Mouse (Mus musculus) ovary, postnatal 10 days (tissue): ENCODE results near the gene Rnf224.

Experiments
- DNase-seq: peaks from one replicate; pipeline ENCODE4 v3.0.0; 2022; ENCODE audit warnings: low spot score

The Rnf224 gene

DNA sequence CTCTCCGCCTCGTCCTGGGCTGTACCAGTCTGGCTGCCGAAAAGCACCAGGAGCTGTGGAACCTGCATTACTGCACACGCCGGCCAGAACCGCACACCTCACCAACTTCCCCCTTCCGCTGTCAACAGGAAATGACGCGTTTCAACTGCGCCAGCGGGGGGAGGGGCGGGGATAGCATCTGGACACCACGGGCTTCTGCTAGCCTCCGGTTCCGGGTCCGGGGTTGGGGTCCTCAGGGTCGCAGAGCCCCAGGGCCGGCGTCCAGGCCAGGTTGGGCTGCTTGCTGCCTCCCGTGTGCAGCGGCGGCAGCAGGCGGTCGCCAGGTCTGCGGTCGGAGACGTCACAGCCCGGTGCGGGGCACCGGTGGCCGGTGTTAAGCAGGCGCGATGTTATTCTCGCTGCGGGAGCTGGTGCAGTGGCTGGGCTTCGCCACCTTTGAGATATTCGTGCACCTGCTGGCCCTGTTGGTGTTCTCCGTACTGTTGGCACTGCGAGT, 18.7 kb upstream of the Rnf224 start, which contains the start of gene Tmem203:
TSS of gene Tmem203 (plus strand) at position 156 of the 496 bp plus-strand sequence.
- DNase-seq, result peak; percentile 70

DNA sequence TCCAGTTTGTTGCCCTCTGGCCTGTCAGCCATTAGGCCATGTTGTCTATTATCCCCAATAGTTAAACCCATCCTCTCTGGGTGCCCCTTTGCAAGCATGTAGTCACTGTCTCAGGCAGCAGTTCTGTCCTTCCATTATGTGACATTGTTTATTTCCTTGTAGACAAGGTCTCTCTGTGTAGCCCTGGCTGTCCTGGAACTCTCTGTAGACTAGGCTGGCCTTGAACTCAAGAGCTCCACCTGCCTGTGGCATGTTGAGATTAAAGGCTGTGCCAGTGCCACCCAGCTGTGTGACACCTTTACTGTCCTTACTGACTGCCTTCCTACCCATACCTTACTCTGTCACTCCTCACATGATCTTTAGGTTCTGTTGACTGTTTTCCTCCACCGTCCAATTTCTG, 15.7 kb upstream of the Rnf224 start:
- no peak for DNase-seq

DNA sequence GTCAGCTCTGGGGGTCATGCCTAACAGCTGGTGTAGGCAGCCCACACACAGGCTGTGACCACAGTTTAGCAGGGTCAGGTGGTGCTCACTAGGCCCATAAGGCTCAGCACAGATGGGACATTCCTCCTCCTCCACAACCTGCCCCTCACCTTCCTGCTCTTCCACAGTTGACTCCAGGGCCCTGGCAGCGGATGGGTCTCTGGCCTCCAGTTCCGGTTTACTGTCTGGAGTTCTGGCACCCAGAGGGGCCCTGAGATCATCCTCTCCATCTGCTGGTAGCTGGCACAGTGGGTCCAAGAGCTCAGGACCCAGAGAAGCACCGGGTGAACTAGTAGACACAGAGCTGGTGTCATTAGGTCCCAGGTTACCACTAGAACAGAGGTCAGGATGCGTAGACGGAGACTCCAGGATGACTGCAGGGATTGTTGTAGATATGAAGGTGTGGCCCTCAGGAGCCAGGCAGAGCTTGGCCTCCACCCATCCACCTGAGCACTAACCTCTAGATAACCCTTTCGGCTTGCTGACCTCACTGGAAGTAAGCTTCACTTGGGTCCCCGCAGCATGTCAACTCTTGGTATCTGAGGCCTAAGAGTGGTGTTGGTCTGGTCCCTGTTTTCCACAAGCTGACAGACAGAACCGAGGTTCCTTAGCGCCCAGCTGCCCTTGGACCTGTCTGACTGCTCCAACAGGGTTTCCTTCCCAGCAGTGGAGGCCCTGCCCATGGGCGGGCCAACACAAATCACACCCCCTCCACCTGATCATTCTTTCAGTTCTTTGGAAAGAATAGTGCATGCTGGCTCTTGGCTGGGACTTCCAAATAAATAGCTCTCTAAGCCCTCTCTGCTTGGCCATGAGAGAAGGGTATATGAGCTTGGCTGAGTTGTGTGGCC, 9.8 kb upstream of the Rnf224 start, which contains the start of gene AL732309.1:
TSS of gene AL732309.1 (minus strand) at position 681 of the 890 bp plus-strand sequence.
- DNase-seq, result no peak

DNA sequence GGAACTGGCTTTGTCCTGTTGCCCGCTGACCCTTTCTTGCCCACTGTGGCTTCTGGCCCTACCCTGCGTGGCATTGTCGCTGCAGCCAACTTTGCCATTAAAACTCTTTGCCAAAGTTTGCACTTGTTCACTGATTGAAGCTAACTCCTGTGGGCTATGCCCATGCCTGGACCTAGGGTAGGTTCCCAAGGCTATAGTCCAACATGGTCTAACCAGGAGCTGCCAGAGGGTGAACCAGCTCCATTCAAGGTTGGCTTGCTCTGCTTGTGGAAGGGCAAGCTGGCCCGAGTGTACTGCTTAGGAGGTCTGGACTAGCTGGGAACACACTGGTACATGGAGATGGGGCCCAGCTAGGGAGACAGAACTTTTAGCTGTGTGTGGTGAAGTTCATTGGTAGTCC, 7.6 kb upstream of the Rnf224 start:
- no peak for DNase-seq

DNA sequence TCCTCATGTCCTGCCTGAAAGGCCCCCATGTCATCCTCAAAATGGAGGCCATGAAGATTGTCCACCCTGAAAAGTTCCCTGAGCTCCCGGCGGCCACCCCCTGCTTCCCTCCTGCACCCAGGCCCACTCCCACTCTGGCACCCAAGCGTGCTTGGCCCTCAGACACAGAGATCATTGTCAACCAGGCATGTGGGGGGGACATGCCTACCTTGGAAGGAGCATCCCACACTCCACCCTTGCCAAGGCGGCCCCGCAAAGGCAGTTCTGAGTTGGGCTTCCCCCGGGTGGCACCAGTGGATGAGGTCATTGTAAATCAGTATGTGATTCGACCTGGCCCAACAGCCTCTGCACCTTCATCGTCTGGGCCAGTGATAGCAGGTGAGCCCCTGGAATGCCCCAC, 6.8 kb upstream of the Rnf224 start:
- no peak for DNase-seq

DNA sequence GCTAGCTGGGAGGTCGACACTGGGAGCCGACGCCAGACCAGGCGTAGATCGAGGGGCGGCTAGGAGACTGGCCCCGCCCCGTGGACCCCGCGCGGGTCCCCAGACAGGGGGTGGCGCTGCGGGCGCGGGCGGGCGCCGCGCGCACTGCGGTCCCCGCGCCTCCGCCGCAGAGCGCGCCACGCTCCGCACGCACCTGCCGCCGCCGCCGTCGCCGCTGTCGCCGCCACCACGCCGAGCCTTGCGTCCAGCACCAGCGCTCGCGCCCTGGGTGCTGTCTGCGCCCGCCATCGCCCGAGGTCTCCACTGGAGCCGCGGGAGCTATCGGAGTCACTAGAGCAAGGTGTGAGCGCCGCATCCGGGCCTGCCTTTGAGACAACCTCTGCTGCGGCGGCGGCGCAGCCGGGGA, 5.5 kb upstream of the Rnf224 start, which contains the start of the genes Rnf208 and Cysrt1:
TSS of gene Rnf208 (plus strand) at position 155 of the 406 bp plus-strand sequence.
TSS of gene Cysrt1 (minus strand) at position 352 of the 406 bp plus-strand sequence.
- DNase-seq, result no peak

DNA sequence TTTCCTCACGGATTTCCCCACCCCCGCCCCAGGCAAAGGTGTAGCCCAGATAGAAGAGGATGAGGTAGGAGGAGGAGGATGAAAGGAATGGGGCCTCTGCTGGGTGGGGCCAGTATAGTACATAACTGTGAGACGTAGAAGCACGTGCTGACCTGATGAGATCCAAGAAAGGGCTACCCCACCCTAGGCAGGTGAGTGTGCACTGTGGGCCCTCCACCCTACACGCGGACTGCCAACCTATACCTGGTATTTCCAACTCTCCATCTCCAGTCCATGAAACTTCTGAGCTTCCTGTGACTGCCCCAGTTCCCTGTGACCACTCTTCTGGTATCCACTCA, 4.8 kb upstream of the Rnf224 start:
- no peak for DNase-seq

DNA sequence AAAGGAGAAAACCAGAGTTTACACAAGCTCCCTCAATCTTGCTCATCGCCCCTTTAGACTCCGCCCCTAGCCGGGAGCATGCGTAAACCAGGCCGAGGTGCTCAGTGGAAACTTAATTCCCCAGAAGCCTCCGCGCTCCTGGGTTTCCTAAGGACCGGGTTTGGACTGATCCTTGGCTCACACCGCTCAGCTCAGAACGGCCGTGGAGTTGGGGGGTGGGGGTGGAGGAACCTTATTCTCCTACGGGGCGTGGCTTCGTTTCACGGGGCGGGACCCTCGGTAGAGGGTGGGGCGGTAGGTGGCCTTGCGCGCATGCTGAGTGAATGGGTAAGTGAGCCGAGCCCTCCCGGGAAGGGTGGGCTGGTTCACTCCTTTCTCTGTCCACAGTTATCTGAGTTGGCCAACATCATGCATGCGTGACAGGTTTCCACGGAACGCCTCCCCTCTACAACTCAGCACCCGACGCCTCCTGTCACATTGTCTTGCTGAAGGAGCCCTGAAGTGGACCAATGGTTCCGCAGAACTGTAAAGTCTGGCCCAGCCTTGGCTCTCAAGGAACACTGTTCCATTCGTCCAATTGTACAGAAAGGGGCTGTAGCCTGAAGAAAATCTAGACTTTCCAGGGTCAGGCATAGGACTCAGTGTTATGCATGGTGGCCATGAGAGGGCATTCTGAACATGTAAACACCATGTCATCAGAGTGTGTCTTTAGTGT, 4.3 kb upstream of the Rnf224 start:
- no peak for DNase-seq

DNA sequence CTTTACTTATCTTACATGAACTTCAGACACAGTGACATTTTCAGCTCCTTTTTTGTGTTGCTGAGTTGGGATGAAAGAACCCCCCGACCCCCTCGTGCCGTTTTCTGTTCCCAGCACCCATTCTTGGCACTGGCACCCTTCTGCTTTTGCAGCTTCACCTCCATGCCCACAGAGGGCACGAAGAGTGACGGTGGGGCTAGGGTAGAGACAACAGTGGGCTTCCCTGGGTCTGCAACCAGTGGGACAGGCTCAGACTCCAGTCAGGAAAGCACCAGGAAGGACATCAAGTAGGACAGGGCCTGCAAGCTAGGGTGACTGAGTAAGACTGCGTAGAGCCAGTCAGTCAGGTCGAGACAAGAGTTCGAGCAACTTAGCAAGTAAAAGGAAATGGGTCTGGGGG, 3.7 kb upstream of the Rnf224 start:
- DNase-seq, result no peak

DNA sequence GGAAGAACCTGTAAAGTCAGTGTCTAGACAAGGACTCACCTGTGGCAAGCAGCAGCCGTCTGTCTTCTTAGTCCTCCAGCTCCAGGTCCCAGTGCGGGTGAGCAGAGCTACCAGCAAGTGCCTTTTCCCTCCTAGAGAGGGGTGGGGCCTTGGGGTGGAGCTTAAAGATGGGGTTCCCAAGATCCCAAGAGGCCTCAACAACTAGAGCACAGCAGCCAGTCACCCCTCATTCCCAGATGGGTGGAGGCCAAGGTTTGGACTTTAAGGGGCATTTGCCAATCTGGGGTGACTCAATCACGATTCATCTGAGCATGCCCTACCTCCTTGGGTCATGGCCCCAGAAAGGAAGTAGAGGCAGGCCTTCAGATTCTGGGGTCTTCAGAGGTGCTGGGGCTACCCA, 3.2 kb upstream of the Rnf224 start:
- DNase-seq, result no peak

DNA sequence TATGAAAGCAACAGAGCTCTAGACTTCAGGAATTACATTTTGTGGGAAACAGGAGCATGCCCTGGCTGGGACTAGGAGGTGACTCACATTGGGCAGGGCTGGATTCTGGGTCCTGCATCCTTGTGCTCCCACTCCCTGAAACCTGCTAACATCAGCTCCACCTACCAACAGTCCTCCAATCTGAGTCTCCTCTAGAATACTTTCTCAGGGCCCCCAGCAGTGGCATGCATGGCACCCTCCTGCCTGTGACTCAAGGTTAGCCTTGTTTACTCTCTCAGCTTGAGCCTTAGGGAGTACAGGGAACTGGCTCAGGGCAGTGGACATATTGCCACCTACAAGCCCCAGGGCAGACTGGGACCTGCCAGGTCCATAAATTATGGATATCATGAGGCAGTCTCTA, 1.5 kb upstream of the Rnf224 start:
- DNase-seq, result no peak

DNA sequence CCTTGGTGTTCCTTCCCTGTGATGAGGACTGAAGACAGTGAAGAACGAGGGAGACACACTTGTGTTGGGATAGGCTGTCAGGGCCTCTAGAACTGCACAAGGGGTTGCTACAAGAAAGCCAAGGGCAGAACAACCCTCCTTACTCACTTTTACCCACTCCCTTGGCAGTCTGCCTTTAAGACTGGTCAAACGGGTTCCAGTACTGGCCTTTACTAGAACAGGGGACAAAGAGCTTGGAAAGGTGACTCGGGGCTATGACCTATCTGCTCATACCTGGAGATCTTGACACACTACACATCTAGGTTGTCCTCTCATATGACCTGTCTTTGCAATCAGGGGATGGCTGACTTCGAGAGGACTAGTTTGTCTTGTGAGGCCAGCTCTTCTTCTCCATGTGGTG, 935 bp upstream of the Rnf224 start:
- DNase-seq, result no peak

DNA sequence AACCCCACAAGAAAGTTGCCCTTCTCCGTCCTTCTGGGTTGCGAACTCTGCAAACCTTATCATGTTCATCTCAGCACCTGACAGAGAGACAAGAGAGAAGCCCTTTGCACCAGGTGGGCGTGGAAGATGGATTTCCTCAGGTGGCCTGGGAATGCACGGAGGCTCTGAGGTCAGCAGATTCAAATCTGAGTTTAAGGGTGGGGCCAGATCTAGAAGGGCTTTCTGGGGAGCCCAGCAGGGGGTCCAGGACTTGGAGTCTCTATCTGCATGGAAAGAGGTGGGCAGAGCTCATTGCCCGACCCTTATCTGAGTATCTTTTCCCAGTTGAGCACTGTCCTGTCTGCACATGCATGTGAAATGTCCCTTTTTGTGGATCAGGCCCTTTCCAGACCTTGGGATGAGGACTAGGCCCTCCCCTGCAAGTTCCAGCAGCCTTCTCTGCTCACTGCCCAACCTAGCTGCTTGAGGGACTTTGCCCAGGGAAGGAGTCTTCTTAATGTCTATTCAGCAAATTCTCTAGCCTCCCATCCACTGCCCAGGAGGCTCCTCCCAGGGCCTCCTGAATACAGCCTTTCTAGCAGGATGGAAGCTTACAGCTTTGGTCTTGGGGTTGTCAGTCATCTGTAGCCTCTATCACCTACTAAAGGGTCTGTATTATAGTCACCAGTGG, 1.9 kb downstream of the Rnf224 start:
- DNase-seq, result no peak

DNA sequence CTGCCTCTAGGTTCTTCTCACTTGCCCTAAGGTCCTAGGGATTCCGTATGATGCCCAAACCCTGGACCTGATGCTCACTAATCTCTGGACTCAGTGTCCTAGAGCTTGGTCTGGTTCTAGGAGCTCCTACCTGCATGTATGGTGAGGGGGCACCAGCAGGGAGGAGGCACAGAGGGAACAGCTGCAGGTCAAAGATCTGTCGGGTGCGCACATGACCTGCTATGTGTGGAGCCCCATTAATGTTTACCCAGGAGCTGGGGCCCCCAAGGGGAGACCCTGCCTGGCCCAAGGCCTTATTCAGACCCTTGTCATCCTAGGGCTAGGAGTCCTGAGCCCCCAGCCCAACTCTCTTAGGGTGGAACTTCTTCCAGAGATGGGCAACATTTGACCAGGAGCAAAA, 2.5 kb downstream of the Rnf224 start, which contains the start of gene Slc34a3:
TSS of gene Slc34a3 (minus strand) at position 315 of the 400 bp plus-strand sequence.
- DNase-seq, result no peak

DNA sequence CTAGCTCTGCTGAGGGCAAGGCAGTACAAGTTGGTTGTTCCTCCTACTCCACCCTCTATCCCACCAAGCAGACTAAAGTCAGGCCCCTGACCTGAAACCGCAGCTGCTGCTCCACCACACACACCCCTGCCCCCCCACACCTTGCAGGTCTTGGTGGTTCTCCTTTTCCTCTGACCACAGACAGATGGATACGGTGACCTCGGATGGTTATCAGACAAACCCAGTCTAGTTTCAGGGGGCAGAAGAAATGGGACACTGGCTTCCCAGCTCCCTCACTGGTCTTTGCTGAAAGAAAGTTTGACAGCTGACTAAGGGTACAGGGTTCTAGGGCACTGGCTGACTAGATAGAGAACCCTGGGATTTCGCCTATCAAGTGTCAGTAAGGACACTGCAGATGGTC, 3.2 kb downstream of the Rnf224 start:
- no peak for DNase-seq

DNA sequence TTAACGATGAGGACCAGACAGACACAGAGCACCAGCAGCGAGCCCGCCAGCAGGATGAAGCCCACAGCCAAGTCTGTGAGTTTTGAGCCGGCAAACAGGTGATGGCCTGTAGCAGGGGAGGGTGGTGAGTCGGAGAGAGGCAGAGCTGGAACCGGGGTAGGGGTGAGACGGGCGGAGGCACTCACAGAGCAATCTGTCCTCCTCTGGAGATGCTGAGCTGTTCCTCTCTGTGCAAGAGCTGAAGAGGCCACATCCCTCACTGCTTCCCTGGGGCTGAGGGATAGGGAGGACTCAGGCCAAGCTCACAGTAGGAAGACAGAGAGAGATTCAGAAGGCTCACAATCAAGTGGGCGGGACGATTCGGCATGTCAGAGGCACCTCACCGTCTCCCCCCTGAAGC, 5.5 kb downstream of the Rnf224 start:
- no peak for DNase-seq

DNA sequence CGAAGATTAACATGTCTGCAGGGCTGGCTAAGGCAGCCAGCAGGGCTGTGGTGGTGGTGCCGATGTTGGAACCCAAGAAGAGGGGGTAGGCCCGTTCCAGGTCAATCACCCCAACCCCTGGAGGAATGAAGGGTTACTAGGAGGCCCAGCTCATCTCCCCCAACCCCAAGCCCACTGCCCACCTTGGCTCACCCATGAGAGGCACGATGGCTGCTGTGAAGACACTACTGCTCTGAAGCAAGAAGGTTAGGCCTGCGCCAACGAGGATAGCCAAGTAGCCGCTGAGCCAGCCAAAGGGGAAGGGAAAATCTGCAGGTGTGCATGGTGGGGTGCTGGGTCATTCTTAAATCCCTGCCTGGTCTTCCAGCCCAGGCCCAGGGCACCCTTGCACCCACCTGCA, 6.0 kb downstream of the Rnf224 start:
- no peak for DNase-seq

DNA sequence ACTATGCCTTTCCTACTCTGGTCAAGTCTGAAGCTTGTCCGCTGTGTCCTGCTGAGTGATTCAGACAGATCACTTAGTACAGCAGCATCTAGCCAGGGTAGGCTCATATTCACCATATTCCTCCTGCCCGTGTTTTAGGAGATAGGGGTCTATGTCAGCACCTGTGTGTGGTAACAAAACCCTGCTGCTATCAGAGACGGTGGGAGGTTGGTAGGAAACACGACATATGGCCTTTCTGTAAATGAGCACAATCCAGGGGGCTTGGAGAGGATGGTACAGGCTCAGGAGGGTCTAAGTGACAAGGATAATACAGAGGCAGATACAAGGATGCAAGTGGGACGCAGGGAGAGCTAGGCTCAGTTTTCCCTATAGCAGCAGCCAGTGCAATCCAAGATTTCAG, 7.0 kb downstream of the Rnf224 start:
- DNase-seq, result no peak

DNA sequence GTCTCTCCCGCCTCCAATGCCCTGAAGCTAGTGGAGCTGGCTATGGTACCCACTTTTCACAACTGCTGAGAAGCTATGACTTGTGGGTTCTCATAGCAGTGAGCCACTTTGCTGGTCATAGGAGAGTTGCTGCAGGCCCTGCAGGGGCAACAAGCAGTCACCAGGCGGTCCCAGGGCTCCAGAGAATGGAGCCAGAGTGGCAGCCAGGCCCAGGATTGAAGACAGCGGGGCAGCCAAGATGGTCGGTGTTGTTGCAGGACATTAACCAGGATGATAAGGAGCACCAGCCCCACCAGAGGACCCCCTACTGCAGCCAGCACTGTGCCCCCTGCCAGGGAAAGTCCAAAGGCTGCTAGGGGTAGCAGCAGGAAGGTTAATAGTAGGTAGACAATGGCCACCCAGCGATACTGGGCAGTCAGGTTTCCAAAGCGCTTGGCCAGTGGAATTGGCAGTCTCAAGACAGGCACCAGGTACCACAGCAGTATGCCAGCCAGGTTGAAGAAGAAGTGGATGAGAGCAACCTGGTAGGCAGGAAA, 7.5 kb downstream of the Rnf224 start:
- DNase-seq, result no peak

DNA sequence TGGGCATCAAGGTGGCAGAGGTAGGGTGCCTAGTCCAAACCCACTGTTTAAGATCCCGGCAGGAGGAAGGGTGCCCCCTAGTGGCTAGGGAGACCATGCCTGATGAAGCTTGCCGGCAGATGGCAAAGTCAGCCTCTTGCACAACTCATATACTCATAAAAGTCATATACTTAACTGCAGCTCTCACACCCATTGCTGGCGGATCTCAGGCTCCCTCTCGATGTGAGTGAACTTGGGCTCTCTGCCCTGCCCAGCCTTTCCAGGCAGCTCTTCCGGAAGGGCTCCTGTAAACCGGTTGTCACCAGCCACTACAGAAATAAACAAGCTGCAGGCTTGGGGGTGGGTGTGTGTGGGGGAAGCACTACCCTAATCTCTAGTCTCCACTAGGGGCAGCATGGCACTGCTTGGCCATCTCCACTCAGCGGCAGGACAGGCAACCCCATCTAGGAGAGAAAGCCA, 8.1 kb downstream of the Rnf224 start:
- DNase-seq, result peak; percentile 57

DNA sequence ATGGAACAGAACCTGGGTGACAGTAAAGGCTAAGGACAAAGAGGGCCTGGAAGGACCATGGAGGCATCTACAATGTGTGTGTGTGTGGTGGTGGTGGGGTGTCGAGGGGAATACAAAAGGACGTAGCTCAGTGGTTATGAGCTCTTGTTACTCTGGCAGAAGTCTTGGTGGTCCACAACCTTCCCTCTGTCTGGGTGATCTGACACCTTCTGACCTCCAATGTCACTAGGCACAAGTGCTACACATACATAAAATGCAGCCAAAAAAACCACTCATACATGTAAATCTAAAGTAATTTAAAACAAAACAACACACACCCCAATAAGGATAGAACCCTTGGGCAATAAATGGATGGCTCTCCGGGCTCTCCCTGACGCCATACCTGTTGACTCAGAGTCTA, 9.2 kb downstream of the Rnf224 start:
- no peak for DNase-seq

DNA sequence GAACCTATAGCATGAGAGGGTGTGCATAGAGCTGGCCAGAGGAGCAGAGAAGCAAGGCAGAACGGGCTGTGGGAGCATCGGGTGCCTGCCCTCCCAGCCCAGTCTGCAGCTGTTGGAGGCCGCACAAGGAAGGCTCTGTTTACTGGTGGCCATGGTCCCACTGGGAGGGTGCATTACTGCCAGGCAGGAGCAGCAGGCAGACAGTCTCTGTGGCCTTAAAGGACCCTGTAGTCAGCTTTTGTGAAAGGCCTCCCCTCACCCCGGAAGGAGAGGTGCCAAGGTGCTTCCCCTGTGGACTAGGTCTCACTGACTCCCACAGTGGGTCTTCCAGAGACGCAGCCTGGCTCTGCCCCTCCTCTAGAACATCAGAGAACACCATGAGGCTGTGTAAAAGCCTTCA, 9.7 kb downstream of the Rnf224 start:
- DNase-seq, result no peak
